Mouse (Mus musculus) ovary, adult 2 months (tissue): ENCODE results near the gene Qrsl1. TPM values are rescaled to one million over a fixed set of nuclear protein-coding genes. Genes with fewer than 3 reads are reported as not detected.

ENCODE experiments used
- polyA plus RNA-seq: library from polyadenylated mRNA; depleted of rRNA; stranded (reverse); fragments of >200 nt; gene quantifications from 2 replicates; pipeline ENCODE4 v1.2.3, GENCODE M21; 2012; rRNA removed

Qrsl1 gene
- 7.0 and 7.4 TPM in 2 replicates for polyA plus RNA-seq

DNA sequence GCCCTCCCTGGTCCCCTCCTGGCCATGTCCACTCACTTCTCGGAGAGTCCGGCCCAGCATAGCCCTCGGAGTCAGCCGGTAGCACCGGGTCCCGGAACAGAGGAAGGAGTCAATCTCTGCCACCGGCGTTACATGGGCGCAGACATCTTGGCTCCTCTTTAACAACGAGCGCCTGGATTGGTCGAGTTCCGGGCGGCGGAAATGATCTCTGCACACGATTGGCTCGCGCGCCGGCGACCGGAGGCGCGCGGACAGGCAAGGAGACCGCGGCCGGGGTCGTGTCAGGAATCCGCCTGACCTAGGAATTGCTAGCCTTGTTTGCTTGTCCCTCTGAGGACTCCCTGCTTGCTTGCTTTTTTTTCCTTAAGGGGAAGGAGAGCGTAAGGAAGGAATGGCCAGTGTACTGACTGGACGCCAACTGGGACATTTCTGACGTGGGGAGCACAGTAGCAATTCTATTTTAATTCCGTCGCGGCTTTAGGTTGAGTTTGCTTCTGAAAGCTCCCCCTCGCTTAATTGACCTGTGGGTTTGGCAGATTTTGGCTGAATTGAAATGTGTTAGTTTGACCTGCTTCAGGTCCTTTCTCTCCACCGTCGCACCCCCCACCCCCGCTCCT lies at the start of gene Qrsl1, which contains the start of gene Rtn4ip1:
Gene Qrsl1 (minus strand): TSS at position 168 of the 617 bp plus-strand sequence.
Gene Rtn4ip1 (plus strand): TSS at position 230 of the 617 bp plus-strand sequence.

Other genes starting within 250 kb of the Qrsl1 start
- gene Rtn4ip1, start 62 bp upstream of the Qrsl1 start, polyA plus RNA-seq, result 4.3 and 5.9 TPM in 2 replicates
- 1.7 TPM in 2 replicates for gene Crybg1, start 247.1 kb upstream of the Qrsl1 start, polyA plus RNA-seq